Mouse (Mus musculus) testis, adult 2 months (tissue): ENCODE data around the gene Dmrtb1.

Experiments used
- CTCF ChIP-seq: fragments of 200-500 bp; IDR thresholded peaks from 2 replicates; pipeline ENCODE4 v1.5.1; 2012; ENCODE audit warnings: low read depth, mild to moderate bottlenecking, inconsistent platforms, low read length, moderate library complexity; ENCODE audit not compliant: control insufficient read depth, insufficient read depth, insufficient replicate concordance
- POLR2A ChIP-seq: fragments of 200-500 bp; IDR thresholded peaks from 2 replicates; pipeline ENCODE4 v1.6.1; 2012; ENCODE audit warnings: low read depth, mild to moderate bottlenecking, inconsistent platforms, low read length, moderate library complexity; ENCODE audit not compliant: control insufficient read depth

GRCm38 (mm10) chr4:107648959-107649485 lies 35.0 kb downstream of the Dmrtb1 start:
- TF ChIP-seq POLR2A: no peak
- TF ChIP-seq CTCF: no peak
